Mouse (Mus musculus) lung, postnatal 25 days (tissue): ENCODE measurements around the gene Uxs1.
A peak's percentile ranks its signal among the peaks of the same experiment; 100 is the strongest.

Source experiments
- DNase-seq: peaks from one replicate; pipeline ENCODE4 v3.0.0; 2022; ENCODE audit warnings: low spot score

The Uxs1 gene

GRCm38 (mm10) chr1:43827763-43828194 lies at the start of gene Uxs1:
TSS of gene Uxs1 (minus strand) at chr1:43827800.
- peak; percentile 99 for DNase-seq

GRCm38 (mm10) chr1:43877233-43877632 lies 49.6 kb upstream of the Uxs1 start:
- no peak for DNase-seq

GRCm38 (mm10) chr1:43871116-43871515 lies 43.5 kb upstream of the Uxs1 start:
- DNase-seq, result no peak

- no peak for DNase-seq
These were observed 40.9 kb upstream of the Uxs1 start for GRCm38 (mm10) chr1:43868510-43868909.

- no peak for DNase-seq
These were observed 37.2 kb upstream of the Uxs1 start for GRCm38 (mm10) chr1:43864758-43865157.

GRCm38 (mm10) chr1:43862614-43863013 lies 35.0 kb upstream of the Uxs1 start:
- DNase-seq, result no peak

GRCm38 (mm10) chr1:43858988-43859387 lies 31.4 kb upstream of the Uxs1 start:
- no peak for DNase-seq

GRCm38 (mm10) chr1:43857656-43858055 lies 30.1 kb upstream of the Uxs1 start:
- DNase-seq, result no peak

GRCm38 (mm10) chr1:43855591-43855990 lies 28.0 kb upstream of the Uxs1 start:
- no peak for DNase-seq

- DNase-seq, result no peak
These were observed 15.8 kb upstream of the Uxs1 start for GRCm38 (mm10) chr1:43843398-43843797.

GRCm38 (mm10) chr1:43837236-43837635 lies 9.6 kb upstream of the Uxs1 start:
- DNase-seq, result no peak

- DNase-seq, result no peak
These were observed 2.5 kb upstream of the Uxs1 start for GRCm38 (mm10) chr1:43830096-43830495.

- peak; percentile 10 for DNase-seq
These were observed 418 bp downstream of the Uxs1 start for GRCm38 (mm10) chr1:43827002-43827762.

- DNase-seq, result no peak
These were observed 985 bp downstream of the Uxs1 start for GRCm38 (mm10) chr1:43826628-43827001.

- DNase-seq, result no peak
These were observed 4.2 kb downstream of the Uxs1 start for GRCm38 (mm10) chr1:43823406-43823805.

GRCm38 (mm10) chr1:43822586-43822985 lies 5.0 kb downstream of the Uxs1 start:
- DNase-seq, result no peak

GRCm38 (mm10) chr1:43821804-43822203 lies 5.8 kb downstream of the Uxs1 start:
- no peak for DNase-seq

GRCm38 (mm10) chr1:43820571-43820970 lies 7.0 kb downstream of the Uxs1 start:
- DNase-seq, result no peak

- no peak for DNase-seq
These were observed 8.5 kb downstream of the Uxs1 start for GRCm38 (mm10) chr1:43819091-43819490.

- no peak for DNase-seq
These were observed 9.2 kb downstream of the Uxs1 start for GRCm38 (mm10) chr1:43818356-43818755.

GRCm38 (mm10) chr1:43811764-43812163 lies 15.8 kb downstream of the Uxs1 start:
- no peak for DNase-seq

- DNase-seq, result peak; percentile 25
These were observed 16.5 kb downstream of the Uxs1 start for GRCm38 (mm10) chr1:43811055-43811454.

GRCm38 (mm10) chr1:43809351-43809750 lies 18.2 kb downstream of the Uxs1 start:
- DNase-seq, result no peak

GRCm38 (mm10) chr1:43803906-43804474 lies 23.6 kb downstream of the Uxs1 start:
- DNase-seq, result no peak
